12 mouse cellular contexts compared by ENCODE assay signal in the genomic region with DNA sequence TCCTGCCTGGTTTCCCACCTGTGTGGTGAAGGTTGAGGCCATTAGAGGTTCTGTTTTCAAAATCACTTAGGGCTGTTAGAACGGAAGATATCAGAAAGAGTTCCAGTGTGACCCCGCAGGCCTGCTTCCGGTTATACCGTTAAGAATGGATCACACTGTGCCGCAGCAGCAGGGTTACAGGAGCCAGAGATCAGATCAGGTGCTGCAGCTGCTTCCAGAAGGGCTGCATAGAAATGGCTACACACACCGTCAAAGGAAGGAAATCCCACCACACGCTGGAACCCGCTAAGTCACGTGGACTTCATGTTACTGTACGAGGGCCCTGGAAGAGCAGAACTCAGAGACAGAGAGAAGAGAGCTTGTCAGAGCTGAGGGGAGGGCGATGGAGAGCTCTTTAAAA.
"Had no signal": no experiment of that assay in that cellular context is flagged by ENCODE, and none has a peak within 500 bp of the region (broad histone marks: within the 10 kb centered on the region; RNA-seq: fewer than 3 reads in every experiment).

No protein-coding gene starts in this region.

- ATAC-seq: inflammation-experienced regulatory T-cells, adult 6 months; intestine, embryonic 16.5 days; midbrain, embryonic 16.5 days had no signal

- DNase-seq: kidney, adult 18-20 months; kidney, adult 9 months; kidney, postnatal 14 days; kidney, postnatal 4 days; liver, embryonic 13.5 days; lung, adult 2 months; lung, postnatal 14 days; lung, postnatal 4 days; retina, postnatal 1 day had no signal
